Mouse (Mus musculus) kidney, adult 10 weeks (tissue): ENCODE data around the gene Pramel1. TPM values are rescaled to one million over a fixed set of nuclear protein-coding genes. Genes with fewer than 3 reads are reported as not detected.

Experiments
- polyA plus RNA-seq: library from polyadenylated mRNA; stranded (reverse); fragments of 350-450 nt; fragmentation: Illumina TruSeq; extraction: RNeasy Lipid Tissue Mini Kit (QIAGEN cat#74804); gene quantifications from one replicate; pipeline ENCODE4 v1.2.3, GENCODE M21; 2014; ENCODE audit warnings: low read depth, low replicate concordance

Pramel1 gene
- not detected for polyA plus RNA-seq

DNA sequence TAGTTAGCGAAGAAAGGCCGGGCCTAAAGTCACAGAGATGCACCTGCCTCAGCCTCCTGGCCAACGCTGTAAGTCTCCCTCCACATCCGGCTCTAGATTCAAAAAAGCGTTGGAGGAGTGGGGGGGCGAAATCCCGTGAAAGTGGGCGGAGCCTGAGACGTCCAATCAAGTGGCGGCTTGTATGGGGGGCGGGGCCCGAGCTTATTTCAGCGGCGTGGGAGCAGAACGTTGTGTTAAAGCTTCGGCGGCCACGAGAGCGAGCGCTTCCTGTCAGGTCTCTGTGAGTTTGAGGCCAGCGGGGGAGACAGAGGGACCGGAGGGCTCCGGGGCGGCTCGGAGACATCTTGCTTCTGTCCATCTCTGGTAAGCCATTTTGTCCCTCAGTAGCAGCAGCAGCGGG, at the start of gene Pramel1:
Gene Pramel1 (plus strand): TSS at position 248 of the 400 bp plus-strand sequence.

DNA sequence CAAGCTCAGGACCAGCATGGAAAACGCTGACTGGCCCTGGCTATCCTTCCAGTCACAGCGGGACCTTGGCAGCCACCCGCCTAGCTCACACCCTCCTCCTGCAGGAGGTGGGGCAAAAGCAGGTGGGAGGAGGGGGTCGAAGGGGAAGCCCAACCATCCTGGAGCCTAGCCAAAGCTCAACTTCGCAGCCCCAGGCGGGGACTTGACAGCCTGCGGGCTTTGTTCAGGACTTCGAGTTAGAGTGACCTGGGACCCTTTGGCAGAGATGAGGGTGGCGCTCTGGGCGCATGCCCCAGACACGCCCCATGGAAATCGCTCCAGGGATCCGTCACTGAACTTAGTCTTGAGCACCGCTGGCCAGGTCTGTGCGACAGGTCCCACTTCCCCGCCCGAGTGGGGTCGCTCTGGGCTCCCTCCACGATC, 44.7 kb upstream of the Pramel1 start, which contains the start of gene Lrrc38:
Gene Lrrc38 (plus strand): TSS at position 274 of the 423 bp plus-strand sequence.

DNA sequence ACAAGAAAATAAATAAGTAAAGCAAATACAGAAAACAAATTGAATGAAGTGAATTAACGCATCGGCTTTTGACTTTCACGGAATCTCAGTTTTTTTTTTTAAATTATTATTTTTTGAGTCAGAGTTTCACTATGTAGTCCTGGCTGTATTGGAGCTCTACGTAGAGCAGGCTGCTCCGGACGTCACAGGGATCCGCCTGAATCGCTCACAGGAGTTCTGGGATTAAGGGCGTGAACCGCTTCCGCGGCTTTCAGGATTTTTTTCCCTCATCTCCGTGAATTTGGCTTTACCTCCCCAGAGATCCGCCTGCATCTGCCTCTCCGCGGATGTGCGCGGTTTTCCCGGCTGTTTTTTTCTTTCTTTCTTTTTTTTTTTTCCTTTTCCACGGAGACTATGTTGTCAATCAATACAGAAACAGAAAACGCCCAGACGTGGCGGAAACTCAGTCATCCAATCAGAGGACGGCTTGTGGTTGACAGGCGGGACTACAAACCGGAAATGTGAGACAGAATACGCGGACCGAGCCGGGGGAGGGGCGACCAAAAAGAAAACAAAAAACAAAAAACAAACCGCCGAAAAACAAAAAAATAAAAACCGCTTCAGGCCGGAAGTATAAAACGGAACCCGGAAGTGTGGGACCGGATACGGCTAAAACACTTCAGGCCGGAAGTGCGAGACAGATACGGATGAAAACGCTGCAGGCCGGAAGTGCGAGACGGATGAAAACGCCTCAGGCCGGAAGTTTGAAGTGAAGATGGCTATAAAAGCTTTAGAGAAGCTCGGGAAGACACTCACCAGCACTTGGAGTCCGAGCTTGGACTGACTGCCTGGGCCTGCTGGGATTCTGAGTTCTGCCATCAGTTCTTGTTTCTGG, 18.2 kb downstream of the Pramel1 start, which contains the start of gene Pramef8:
Gene Pramef8 (plus strand): TSS at position 208 of the 874 bp plus-strand sequence.

Other genes with a start within 250 kb of the Pramel1 start
- gene Prdm2, start 181.4 kb upstream of the Pramel1 start, polyA plus RNA-seq = 14.3 TPM
- gene Pdpn, start 94.9 kb upstream of the Pramel1 start, polyA plus RNA-seq = 9.2 TPM
- gene Lrrc38, start 44.7 kb upstream of the Pramel1 start, polyA plus RNA-seq = not detected
- gene Pramef8, start 18.0 kb downstream of the Pramel1 start, polyA plus RNA-seq = 14.5 TPM
- gene Oog4, start 55.9 kb downstream of the Pramel1 start, polyA plus RNA-seq = not detected
- gene Gm13043, start 116.9 kb downstream of the Pramel1 start, polyA plus RNA-seq = not detected
- not detected for gene Gm13040, start 141.5 kb downstream of the Pramel1 start, polyA plus RNA-seq
- gene BC080695, start 157.3 kb downstream of the Pramel1 start, polyA plus RNA-seq = not detected
- not detected for gene Gm13057, start 157.3 kb downstream of the Pramel1 start, polyA plus RNA-seq
- gene Gm13083, start 220.6 kb downstream of the Pramel1 start, polyA plus RNA-seq = not detected